Mouse (Mus musculus): ENCODE results near the gene Ankdd1a.

DNA sequence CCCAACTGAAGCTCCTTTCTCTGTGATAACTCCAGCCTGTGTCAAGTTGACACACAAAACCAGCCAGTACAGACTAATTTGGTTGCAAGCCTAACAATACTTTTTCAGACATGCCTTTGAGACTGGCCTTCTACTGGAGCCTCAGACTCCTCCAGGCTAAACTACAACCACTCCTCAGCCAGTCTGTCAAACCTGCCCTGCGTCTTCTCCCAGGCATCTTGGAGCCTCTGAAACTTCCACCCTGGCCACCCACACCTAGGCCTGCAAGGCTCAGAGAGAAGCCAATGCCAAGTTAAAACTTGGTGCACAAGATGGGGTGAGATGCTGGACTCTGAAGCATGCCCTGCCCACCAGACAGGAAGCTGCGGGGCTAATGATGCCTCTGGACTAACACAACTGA is 27.6 kb downstream of the Ankdd1a start:
- no peak for TF ChIP-seq POLR2A (IDR thresholded peaks at IDR 0.05; ENCODE audit: low read depth, low read length)
- TF ChIP-seq CTCF (IDR thresholded peaks at IDR 0.05; ENCODE audit: extremely low read depth, insufficient read depth, insufficient read length, insufficient replicate concordance), result no peak
